Mouse (Mus musculus) frontal cortex, postnatal 14 days (tissue): ENCODE results near the gene Mxd4.

ENCODE experiments used
- DNase-seq, 2 experiments: peaks; one replicate each; pipeline ENCODE4 v3.0.0; 2022; ENCODE audit warnings: low spot score in 2 of 2

Gene Mxd4

DNA sequence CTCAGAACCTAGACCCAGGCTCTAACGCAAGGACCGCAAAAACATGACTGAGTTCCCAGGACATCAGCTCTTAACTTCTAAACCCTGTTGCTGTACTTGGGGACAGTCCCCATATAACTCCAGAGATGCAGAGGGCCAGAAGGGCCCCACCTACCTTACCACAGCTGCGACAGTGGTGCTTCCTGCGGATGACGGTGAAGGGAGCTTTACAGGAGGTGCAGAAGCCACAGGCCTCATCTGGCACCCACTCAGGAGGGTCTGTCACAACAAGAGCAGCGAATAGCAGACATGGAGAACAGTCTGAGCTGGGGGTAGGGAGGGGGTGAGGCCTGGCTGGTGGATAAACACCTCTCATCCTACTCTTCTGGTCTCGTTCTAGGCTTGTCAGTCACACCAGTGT lies 8.9 kb upstream of the Mxd4 start:
- DNase-seq: no peak

DNA sequence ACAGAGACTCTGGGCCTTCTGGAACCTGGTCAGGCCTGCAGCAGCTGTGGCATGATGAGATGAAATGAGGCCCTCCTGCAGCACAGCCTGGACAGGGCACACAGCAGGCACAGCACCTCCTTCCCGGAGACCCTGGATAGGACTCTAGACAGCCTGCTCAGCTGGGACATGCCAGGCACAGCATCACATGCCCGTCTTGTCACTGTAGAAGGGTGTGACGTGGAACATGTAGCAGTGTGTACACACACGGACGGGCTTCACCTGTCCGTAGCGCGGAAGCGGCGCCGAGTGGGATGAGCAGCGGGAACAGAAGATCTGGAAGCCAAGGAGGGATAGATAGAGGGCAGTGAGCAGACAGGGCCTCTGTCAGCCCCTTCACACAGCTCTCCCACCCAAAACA lies 8.3 kb upstream of the Mxd4 start:
- no peak for DNase-seq

DNA sequence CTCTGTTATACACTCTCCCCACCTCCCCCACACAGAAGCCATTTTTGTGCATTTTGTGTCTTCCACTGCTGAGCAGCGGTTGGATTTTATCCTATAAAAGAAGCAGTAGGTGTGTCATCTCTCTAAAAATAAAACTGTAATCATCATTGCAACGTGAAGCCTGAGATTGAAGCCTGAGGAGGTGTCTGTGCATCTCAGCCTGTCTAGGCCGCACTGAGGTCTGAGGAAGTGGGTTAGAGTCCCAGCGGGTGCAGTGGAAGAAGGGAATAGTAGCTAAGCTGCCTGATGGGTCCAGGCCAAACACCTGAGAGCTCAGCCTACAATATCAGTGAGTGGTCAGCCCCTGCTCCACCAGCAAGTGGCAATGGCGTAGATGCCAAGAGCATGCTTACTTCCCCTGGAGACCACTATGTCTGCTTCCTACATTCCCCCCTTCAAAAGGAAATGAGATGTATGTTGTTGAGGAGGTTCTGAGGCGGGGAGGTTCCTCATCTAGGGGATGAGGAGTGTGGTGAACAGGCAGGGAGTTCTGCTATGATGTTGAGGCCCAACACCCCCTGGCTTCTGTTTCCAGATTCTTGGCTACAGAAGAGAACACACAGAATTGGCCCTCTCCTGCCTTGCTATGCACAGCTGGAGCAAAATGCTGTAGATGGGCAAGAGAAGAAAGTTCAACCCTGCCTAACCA lies 7.6 kb upstream of the Mxd4 start:
- DNase-seq: no peak

DNA sequence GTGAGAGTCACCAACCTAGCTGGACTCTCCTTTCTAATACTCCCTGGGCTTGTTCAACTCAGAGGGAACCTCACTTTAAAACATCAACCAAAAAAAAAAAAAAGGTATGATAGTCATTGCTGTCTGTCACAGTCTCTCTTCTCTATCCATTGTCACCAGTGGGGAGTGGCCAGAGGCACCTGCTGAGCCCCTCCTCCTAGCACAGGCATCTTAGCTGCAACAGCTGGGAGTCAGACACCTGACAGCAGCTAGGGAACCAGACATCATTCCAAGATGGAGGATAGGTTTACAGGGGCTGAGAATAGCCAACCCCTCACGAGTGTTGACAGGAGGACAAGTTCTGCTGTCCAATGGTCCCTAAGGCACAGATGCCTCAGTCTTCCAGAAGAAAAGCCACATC lies 6.9 kb upstream of the Mxd4 start:
- DNase-seq: no peak

DNA sequence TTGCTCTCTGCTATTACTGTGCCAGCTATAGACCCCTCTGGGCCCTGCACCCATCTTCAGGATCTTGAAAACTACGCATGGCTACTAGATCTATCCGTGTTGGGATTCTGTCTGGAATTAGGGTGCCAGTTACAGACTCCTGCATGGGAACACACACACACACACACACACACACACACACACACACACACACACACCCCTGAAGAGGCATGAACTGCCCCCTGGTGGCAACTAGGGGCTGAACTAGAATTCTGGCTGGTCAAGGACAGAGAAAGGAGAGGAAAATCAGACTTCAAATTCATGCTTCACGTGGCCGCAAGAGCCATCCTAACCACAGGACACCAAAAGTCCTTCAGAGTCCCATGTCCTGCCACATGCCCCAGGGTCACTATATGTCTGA lies 4.3 kb upstream of the Mxd4 start:
- no peak for DNase-seq

DNA sequence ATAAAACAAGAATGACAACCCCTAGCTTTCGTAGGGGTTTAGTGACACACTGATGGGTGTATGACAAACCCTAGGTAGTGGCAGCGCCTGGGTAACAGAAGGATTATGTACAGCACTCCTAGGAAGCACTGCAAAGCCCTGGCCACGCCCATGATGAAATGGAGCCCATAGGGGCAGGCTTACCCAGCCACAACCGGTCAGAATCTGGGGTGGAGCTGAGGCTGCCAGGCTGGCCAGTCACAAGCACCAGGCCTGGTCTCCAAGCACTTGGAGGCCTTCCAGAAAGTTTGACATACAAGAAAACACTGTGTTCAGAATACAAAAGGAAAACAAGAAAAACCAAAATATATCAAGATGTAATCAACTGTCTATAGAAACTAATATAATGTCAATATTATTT lies 3.5 kb upstream of the Mxd4 start:
- no peak for DNase-seq

DNA sequence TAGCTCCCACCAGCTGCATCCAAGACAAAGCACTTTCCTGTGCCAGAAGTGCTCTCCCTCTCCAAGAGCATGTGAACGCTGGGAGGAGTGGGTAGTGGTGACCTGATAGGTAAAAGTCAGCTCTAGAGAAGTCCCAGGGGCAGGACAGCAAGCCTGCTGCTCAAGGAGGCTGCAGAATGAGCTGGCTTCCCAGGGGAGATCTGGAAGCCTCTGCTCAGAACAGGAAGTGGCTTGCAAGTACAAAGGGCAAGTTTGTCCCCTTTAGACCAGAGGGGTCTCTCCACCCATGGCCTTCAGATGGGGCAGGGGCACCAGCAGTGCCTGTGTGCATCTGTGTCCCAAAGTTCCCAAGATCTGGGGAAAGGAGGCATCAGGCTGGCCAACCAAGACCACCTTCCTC lies 2.0 kb upstream of the Mxd4 start:
- no peak for DNase-seq

DNA sequence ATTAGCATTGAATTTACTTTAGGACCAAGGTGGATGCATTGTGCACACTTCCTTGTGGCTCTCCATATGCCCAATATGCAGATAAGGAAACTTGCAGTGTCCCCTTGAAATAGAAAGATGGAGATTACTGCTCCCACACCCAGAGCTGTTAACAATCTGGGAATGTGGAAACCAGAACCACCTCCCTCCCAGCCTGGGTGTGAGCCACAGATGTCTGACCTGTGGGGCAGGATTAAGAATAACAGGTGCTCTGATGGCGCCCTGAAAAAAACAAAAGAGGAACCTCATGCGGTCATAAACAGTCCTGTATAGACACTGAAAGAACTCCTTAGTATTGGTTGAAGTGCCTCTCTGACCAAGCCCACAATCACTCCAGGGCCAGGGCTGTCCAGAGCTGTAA lies 1.3 kb upstream of the Mxd4 start:
- DNase-seq: no peak

DNA sequence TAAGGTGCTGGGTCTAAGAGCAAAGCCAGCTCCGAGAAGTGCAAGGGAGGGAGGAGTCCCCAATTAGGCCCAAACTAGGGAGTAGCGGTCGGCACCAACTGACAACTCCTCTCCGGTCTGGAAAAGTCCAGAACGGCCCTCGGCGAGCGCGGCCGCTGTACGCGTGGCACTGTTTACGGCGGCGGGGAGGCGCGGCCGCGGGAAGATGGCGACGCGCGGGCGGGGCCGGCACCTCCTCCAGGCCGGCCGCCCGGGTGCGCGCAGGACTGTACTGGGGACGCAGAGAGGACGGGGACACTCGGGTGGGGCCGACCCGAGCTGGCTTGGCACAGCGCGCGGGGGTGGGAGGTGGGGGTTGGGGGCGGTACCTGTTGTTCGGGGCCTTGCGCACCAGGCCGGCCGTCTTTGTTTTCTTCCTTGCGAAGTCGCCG lies 544 bp downstream of the Mxd4 start:
- peak in 1 of 2 experiments; percentile 17 for DNase-seq

DNA sequence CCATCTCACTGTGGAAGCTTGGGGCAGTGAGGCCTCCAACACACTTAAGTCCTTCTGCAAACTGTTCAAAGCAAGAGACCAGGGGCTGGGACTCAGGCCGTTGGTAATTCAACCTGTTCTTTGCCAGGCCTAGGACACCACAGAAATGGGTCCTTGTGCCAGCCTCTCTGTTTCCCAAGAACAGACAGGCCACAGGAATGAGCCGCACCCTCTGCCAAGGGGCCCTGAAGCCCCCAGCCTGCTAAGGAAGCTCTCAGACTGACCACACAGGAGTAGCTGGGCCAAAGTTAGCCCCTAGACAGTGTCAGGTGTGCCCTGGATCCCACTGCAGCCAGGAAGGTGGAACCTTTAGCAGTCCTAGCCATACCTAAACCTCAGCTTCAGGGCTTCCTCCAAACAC lies 1.1 kb downstream of the Mxd4 start:
- DNase-seq: peak in 1 of 2 experiments; percentile 4

DNA sequence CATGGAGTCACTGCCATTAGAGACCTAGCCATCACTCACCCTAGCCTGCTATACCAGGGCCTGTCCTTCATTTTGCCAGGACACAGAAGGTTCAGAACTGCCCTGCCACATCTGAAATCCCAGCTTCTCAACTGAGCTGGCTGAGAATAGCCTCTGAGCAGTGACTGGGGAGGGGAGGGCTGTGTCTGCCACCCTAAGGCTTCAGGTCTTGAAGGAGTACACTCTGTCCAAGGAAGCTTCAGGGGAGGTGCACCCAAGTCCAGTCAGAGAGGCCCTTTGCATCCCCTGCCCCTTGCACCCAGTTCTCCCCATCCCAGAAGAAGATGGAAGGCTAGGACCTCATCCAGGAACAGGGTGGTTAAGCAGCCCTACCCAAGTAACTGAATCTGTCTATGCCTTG lies 1.7 kb downstream of the Mxd4 start:
- peak in 1 of 2 experiments; percentile 4 for DNase-seq

DNA sequence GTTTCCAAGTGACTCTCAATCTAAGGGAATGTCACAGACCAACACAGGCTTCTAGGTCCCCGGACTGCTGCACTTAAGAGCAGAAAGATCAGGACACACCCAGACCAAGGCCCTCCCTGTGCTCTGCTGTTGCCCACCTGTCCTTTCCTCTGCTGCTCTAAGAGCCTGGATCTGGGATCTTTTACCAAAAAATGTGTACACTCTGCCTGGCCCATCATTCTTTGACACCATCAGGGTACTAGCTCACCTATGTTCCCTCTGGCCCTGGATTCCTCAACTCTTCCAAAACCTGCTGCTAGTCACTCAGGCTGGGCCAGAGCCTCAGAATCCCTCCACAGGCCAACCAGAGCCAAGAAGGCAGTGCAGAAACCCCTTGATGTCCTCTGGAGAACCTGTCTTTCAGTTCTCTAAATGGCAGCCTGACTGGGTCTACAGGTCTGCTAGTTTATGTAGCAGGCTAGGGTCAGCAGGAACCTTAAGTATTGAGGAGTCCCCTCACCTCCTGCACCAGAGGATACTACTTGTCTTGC lies 2.4 kb downstream of the Mxd4 start:
- peak; percentile 2 for DNase-seq

DNA sequence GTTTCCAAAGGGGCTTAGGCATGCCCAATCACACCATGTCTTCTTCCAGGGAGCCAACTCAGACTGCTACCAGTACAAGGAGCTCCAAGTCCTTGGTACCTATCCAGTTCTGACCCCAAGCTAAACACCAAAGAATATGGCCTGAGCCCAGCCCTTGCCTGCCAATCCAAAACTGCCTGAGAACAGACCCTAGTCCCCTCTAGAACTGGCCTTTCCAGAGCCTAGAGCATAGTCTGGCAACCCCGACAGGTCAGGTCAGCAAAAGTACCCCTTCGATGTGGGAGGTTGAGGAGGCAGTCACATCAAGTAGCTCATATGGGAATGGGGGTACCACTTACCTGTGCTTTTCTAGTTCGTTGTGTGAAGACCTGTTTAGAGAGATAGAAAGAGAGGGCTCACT lies 3.5 kb downstream of the Mxd4 start:
- peak in 1 of 2 experiments; percentile 4 for DNase-seq

DNA sequence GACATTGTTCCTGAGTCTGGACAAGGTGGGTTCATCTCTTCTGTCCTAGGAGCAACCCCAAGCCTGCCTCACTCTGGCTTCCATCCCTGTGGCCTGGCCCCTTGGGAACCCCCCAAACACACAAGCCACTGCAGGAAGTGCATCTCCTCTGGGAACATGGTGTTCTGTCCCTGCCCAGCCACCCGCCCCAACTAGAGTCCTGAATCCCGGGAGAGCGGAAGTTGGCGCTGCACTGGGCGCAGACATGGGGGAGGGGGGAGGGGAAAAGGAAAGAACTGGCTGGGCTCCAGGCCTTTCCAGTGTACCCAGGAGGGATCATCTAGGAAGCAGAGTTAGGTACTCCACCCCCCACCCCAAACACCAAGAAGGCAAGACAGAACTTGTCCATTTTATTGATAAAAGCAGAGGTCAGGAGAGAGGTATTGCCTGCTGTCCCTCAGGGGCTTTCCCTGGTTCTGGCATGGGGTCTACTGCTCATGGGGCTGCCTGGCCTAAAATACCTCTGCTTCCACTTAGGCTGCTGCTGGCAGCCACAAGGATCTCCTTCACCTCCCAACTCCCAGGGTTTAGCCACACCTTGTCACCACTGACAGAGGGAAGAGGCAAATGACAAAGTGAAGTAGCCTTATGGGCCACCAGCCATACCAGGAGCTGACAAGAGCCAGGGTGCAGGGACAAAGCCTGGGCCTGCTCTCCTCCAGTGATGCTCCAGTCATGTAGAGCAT lies 4.2 kb downstream of the Mxd4 start:
- peak; percentile 8 to 9 for DNase-seq

DNA sequence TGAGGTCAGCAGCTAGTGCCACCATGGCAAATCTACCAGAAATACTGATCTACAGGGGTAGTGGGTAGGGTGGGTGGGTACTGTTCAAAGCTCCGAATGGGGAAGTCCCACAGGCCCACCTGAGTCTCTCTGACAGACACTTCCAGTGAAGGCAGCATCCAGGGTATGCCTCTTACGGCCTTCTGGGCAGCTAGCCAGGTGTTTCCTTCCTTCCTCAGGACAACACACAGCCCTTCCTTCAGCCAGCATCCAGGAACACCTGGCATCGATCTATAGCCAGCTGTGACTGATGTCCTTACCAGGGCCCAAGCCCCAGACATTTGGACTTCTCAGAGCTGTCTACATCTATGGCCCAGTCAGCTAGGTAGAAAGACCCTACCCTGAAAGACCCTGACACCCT lies 5.0 kb downstream of the Mxd4 start:
- DNase-seq: peak; percentile 3 to 5

DNA sequence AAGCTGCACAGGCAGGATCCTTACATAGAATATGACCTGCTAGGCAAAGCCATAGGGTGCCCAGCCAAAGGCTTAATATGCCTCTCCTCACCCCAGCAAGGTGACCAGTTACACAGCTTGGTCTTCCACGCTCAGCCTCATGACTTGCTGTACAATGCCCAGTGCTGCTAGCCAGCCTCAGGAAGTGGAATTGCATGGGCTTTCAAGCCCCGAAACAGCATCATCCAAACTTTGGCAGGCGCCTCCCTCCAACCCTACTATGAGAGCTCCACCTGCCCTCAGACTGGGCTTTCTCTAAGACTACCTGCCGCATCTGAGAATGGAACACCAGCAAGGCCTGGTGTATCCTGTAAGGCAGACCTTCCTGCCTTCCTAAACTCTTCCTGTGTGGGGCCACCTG lies 9.7 kb downstream of the Mxd4 start:
- peak in 1 of 2 experiments; percentile 2 for DNase-seq

DNA sequence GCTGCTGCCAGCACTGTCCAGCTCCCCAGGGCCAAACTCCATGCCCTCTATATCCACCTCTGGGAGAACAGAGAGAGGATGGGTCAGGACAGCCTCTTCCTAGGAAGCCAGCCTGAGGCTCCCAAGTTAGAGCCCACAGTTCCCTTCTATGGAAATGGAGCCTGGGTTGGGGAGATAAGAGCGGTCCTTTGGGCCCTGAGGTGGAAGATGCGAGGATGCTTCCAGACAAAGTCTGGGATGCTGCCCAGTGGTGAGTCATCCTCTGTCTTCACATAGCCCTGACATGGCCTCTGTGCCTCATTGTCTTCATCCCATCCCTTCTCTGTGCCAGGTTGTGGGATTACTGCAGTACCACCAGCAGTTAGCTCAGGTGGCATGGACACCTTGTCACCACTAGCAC lies 10.4 kb downstream of the Mxd4 start:
- peak in 1 of 2 experiments; percentile 3 for DNase-seq

DNA sequence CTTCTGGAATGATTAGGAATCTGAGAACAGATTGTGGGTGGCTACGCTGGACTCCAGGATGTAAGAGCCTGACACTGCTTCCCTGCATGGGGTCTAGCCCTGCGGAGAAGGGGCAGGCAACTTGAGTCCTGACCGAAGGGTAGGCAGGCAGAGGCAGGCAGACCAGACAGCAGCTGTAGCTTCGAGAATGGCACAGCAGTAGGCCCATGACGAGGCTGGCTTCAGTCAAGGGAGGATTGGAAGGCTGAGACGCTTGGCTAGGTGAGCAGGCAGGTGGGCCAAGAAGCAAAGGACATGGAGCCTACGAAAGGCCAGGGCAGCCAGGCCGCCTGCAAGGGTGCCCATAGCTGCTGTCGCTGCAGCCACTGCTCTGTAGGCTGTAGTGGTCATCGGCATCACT lies 10.8 kb downstream of the Mxd4 start:
- no peak for DNase-seq

DNA sequence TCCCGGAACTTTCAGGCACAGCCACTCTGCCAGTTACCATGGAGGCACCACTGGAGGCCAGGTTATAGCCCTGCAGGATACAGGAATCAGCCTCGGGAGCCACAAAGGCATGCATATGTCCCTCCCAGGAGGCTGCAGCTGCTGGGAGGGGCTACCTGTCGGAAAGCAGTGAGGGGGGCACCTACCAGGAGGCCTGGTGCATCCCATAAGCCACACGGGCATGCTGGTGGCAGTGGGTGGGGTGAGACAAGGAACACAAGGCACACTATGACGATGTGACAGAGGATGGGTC lies 12.2 kb downstream of the Mxd4 start:
- peak in 1 of 2 experiments; percentile 3 for DNase-seq

DNA sequence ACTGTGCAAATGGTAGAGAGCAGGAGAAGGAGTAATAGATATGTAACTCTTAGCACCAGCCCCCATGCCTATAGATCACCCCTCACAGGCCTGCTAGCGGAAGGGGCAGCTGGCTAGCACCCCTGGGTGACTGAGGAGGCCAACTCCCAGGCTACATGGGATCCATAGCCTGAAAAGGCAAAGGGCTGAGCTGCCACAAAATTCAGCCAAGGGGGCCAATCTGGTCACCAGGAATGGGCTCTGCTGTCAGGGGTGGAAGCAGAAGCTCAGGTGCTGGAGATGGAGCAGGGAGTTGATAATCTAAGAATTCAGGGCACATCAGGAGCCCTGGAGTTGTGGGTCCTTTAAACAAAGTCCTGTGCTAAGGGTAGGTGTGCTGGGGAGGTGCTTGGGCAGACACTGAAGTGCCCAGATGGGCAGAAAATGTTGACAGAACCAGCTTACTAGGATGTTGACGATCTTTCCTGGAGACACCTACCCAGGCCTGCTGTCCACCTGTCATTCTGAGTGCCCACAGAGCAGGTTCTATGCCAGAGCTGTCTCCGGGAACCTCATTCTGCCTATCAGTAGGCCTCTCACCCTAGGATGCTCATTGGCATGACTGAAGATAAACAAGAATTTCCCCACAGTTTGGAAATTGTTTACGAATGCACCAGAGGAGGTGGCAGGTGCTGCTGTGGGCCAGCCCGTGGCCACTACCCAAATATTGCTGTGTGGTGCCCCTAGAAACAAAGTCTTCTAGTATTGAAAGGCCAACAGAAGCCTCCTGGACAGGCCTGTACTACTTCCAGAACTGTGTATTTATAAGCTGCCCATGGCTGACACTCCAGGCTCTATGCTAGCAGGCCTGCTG lies 12.7 kb downstream of the Mxd4 start:
- DNase-seq: no peak

DNA sequence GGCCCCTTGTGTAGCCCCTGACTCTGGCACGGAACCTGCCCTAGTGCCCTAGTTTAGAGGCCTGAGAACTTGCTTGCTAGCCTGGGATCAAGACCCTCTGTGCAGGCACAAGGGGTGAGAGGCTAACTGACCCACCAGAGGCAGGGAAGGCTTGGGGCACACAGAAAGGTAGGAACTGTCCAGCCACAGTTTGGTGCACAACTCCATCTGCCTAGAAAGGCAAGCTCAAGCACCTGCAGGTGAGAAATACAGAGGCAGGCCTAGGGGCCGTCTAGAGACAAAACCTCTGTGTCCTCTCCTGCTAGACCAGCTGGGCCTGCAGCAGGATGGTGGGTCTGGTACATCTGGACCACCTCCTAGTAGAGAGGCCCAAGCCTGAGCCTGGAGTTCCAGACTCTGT lies 13.5 kb downstream of the Mxd4 start:
- DNase-seq: no peak

DNA sequence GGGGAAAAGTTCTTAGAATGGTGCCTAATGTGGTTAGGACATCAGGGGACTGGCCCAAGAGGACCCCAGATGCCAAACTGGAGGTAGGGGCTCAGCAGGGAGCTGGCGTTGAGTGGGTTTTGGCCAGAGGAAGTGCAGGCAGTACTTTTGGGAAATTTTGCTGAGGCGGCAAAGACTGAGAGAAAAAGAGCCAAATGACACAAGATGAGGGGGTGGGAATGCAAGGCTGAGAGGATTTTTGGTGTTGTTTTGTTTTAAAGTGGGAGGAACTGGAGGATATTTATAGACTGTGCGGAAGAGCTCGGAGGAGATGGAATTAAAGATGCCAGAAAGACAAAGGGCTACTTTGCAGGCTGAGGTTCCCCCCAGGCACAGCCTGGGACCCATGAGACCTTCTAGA lies 16.8 kb downstream of the Mxd4 start:
- DNase-seq: no peak

DNA sequence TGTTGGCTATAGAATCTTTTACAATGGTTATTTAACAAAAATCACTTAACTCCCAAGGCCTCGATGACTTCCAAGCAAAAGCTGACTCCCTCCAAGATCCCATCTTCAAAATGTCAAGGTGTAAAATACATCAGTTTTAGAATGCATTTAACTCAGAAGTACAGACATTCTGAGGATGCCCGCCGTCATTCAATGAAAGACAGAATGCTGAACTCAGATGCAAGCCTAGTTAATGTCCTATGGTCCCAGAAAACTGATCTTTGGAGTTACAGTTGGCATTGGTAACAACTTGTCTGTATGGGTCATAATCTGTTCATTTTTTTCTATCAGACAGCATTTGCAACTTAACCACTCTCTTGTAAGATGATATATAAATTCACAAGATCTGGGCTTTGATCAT lies 17.6 kb downstream of the Mxd4 start:
- no peak for DNase-seq
